Mouse (Mus musculus) CD4-positive, CD25-positive, alpha-beta regulatory T cell (primary cell): Measurements from ENCODE around the gene Morn3. TPM values are rescaled to one million over a fixed set of nuclear protein-coding genes. Genes with fewer than 3 reads are reported as not detected.

ENCODE experiments used
- polyA plus RNA-seq: library from polyadenylated mRNA; unstranded; fragments of 100-300 nt; shearing (Covaris generic); gene quantifications from one replicate; pipeline ENCODE4 v1.2.1, GENCODE M21; 2017

Morn3 gene
- polyA plus RNA-seq: 0.60 TPM

GRCm38 (mm10) chr5:123046916-123047315, at the start of gene Morn3:
Gene Morn3, minus strand, starts transcription at chr5:123047016.

DNA sequence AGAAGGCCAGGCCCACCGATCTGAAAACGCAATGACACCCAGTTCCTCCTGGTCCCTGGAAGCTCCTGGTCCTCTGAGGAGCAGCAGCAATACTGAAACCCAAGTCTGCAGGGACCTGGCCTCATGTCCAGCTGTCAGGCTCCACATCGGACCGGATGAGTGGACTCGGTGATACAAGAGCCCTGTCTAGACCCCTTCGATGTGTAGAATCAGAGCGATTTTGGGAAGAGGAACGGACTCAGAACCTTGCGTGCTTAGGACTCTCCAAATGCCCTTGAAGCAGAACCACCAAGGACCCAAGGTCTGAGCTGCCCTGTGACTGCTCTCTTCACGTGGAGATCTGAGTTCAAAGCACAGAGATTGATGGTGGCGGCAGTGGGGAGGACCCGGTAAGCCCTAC, 21.3 kb upstream of the Morn3 start, which contains the start of gene Tmem120b:
Tmem120b (plus strand) TSS at position 301 of the 400 bp plus-strand sequence.

GRCm38 (mm10) chr5:123014753-123015701, 31.8 kb downstream of the Morn3 start, which contains the start of gene Orai1:
Gene Orai1, plus strand, starts transcription at chr5:123015074.

DNA sequence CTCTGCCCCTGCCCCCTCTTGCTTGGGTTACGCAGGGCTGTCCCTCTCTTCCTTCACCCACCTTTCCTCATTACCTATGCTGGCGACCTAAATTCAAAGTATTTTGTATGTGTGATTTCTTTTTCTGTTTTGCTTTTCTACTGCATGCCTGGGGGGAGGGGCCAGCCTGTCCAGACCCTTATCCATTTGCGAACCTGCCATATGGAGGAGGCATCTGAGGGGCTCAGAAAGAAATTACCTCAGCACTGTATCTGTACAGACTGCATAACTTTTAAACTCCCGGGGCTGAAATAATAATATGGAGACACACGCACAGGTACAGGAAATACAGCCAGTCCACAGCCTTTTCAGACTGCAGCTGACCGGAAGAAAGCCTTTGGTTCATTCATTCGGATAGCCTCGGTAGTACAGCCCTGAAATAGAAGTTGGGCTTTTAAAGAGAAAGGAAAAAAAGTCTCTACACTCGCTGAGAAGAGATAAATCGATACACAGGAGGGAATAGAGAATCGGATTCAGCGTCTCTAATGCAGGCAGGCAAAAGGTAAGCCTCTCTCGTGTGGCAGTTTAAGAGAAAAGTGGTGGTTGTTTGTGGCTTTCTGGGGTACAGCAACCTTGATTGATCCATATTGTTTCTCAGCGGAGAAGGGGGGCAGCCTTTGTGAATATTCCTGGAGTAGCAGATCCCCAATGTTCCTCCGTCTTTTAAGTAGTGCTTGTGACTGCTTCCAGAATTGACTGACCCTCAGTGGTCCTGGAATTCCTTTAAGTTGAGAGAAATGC, 57.1 kb downstream of the Morn3 start, which contains the start of gene Kdm2b:
Kdm2b (minus strand) TSS at position 273 of the 780 bp plus-strand sequence.

Other genes starting within 250 kb of the Morn3 start
- 279 TPM for gene Anapc5, start 225.7 kb downstream of the Morn3 start, polyA plus RNA-seq
- gene Rnf34, start 197.0 kb downstream of the Morn3 start, polyA plus RNA-seq: 38.5 TPM
- 30.9 TPM for gene Kdm2b, start 57.2 kb downstream of the Morn3 start, polyA plus RNA-seq
- gene Orai1, start 31.9 kb downstream of the Morn3 start, polyA plus RNA-seq: 122 TPM
- gene Tmem120b, start 21.4 kb upstream of the Morn3 start, polyA plus RNA-seq: 14.6 TPM
- 216 TPM for gene Rhof, start 85.7 kb upstream of the Morn3 start, polyA plus RNA-seq
- gene Setd1b, start 95.2 kb upstream of the Morn3 start, polyA plus RNA-seq: 7.5 TPM
- 51.1 TPM for gene Psmd9, start 122.4 kb upstream of the Morn3 start, polyA plus RNA-seq
- not detected for gene Hpd, start 135.7 kb upstream of the Morn3 start, polyA plus RNA-seq
- 2.4 TPM for gene Wdr66, start 205.1 kb upstream of the Morn3 start, polyA plus RNA-seq